ENCODE assay signal across 8 mouse cellular contexts in genomic region chr11:93884901-93885571, GRCm38 (mm10). TPM values are rescaled to one million over a fixed set of nuclear protein-coding genes. Genes with fewer than 3 reads are reported as not detected.
DNase-seq lines count a peak whose midpoint lies in the region; ATAC-seq and TF ChIP-seq lines count a peak whose summit lies in the region.

No protein-coding gene starts in this region.

- peak overlapping the region; percentile 86 for H3K9ac ChIP-seq in forebrain, postnatal 0 days
- H3K9ac ChIP-seq in hindbrain, embryonic 13.5 days, result peak overlapping the region; percentile 97

- ATAC-seq in forebrain, postnatal 0 days, result peak; percentile 37
- ATAC-seq in hindbrain, embryonic 13.5 days (ENCODE audit: low FRiP score), result peak; percentile 49

- TF ChIP-seq POLR2A in cerebellum, adult 2 months (IDR thresholded peaks at IDR 0.05; ENCODE audit: borderline replicate concordance, insufficient read depth, low read length), result peak; percentile 14

- under 1% methylated on average over 77 of the region's 81 CpGs for WGBS in cerebellum, adult 2 months
- WGBS in forebrain, postnatal 0 days, result under 1% methylated on average over 75 of the region's 81 CpGs
- WGBS in hindbrain, embryonic 13.5 days, result under 1% methylated on average over 71 of the region's 81 CpGs

- peak overlapping the region; percentile 95 for H3K4me3 ChIP-seq in cerebellum, adult 2 months (replicated peaks; ENCODE audit: insufficient read depth, low read depth, low read length)
- peak overlapping the region; percentile 88 for H3K4me3 ChIP-seq in forebrain, postnatal 0 days (ENCODE audit: low read depth, low read length)
- peak overlapping the region; percentile 97 for H3K4me3 ChIP-seq in hindbrain, embryonic 13.5 days

- peak overlapping the region; percentile 92 for H3K4me2 ChIP-seq in forebrain, postnatal 0 days (ENCODE audit: low read depth)
- peak overlapping the region; percentile 61 for H3K4me2 ChIP-seq in hindbrain, embryonic 13.5 days

- peak overlapping the region; percentile 43 for H3K27ac ChIP-seq in cerebellum, adult 2 months (ENCODE audit: insufficient read depth, low read length)
- H3K27ac ChIP-seq in forebrain, postnatal 0 days (ENCODE audit: low read depth, low read length), result peak overlapping the region; percentile 96
- peak overlapping the region; percentile 95 for H3K27ac ChIP-seq in hindbrain, embryonic 13.5 days

- TF ChIP-seq CTCF in cerebellum, adult 2 months (IDR thresholded peaks at IDR 0.05; ENCODE audit: borderline replicate concordance, insufficient read depth, low read depth, low read length), result no peak
- TF ChIP-seq CTCF in forebrain, postnatal 0 days (IDR thresholded peaks at IDR 0.05; ENCODE audit: low read depth), result peak; percentile 50

- peak; percentile 84 for DNase-seq in R1 (ENCODE audit: low read depth, low spot score)
- peak in 1 of 2 experiments; percentile 73 for DNase-seq in cerebellum, adult 2 months
- DNase-seq in forebrain, postnatal 0 days, result no peak
- peak; percentile 31 to 55 for DNase-seq in left cerebral cortex, adult 18-20 months (ENCODE audit: low spot score in 2 of 2)
- DNase-seq in lung, postnatal 36 days, result peak; percentile 66
- peak; percentile 41 for DNase-seq in right cerebral cortex, adult 2 months (ENCODE audit: low spot score in 2 of 2)
- DNase-seq in urinary bladder, postnatal 4 days (ENCODE audit: low spot score in 2 of 2), result peak; percentile 60

- H3K4me1 ChIP-seq in cerebellum, adult 2 months (ENCODE audit: control insufficient read depth, insufficient read depth, low read length), result peaks cover 7% of the 10 kb centered on the region; the same call in 1 of the 2 replicates
- H3K4me1 ChIP-seq in forebrain, postnatal 0 days (ENCODE audit: insufficient read depth), result peaks cover 13% of the 10 kb centered on the region
- peaks cover 40% of the 10 kb centered on the region for H3K4me1 ChIP-seq in hindbrain, embryonic 13.5 days (replicated peaks)

- H3K36me3 ChIP-seq in forebrain, postnatal 0 days (ENCODE audit: insufficient read depth), result peaks cover 10% of the 10 kb centered on the region
- peaks cover 13% of the 10 kb centered on the region for H3K36me3 ChIP-seq in hindbrain, embryonic 13.5 days

- no peaks in the 10 kb centered on the region for H3K27me3 ChIP-seq in cerebellum, adult 2 months (ENCODE audit: control insufficient read depth, insufficient read depth, low read length)
- no peaks in the 10 kb centered on the region for H3K27me3 ChIP-seq in forebrain, postnatal 0 days (ENCODE audit: insufficient read depth, low read length)
- H3K27me3 ChIP-seq in hindbrain, embryonic 13.5 days, result no peaks in the 10 kb centered on the region

- H3K9me3 ChIP-seq in forebrain, postnatal 0 days (ENCODE audit: low read length), result no peaks in the 10 kb centered on the region
- no peaks in the 10 kb centered on the region for H3K9me3 ChIP-seq in hindbrain, embryonic 13.5 days

RNA-seq across cellular contexts. Expression of gene Utp18, which starts 0.5 kb away (rescaled TPM):
- polyA plus RNA-seq in cerebellum, adult 2 months (2012; rRNA removed), result 12.9 and 13.1 TPM in 2 replicates
- 38.4 and 38.9 TPM in 2 replicates for total RNA-seq in forebrain, postnatal 0 days (2014; rRNA removed)
- 26.0 and 27.5 TPM in 2 replicates for polyA plus RNA-seq in forebrain, postnatal 0 days (2015; fragmentation: Nextera tagmentation; extraction: Ambion mirVana)
- 29.9 and 31.8 TPM in 2 replicates for polyA plus RNA-seq in hindbrain, embryonic 13.5 days (2015; fragmentation: Nextera tagmentation; extraction: Ambion mirVana)
- total RNA-seq in left cerebral cortex, adult 18-20 months (2021), result 10 to 100 TPM; 24.8 to 26.1 TPM

RNA-seq across cellular contexts. Expression of gene Mbtd1, which starts 0.6 kb away (rescaled TPM):
- 15.1 and 15.6 TPM in 2 replicates for polyA plus RNA-seq in cerebellum, adult 2 months (2012; rRNA removed)
- total RNA-seq in forebrain, postnatal 0 days (2014; rRNA removed), result 19.1 and 30.6 TPM in 2 replicates
- polyA plus RNA-seq in forebrain, postnatal 0 days (2015; fragmentation: Nextera tagmentation; extraction: Ambion mirVana), result 10.9 and 13.9 TPM in 2 replicates
- polyA plus RNA-seq in hindbrain, embryonic 13.5 days (2015; fragmentation: Nextera tagmentation; extraction: Ambion mirVana), result 34.5 and 34.8 TPM in 2 replicates
- 10 to 100 TPM; 28.4 to 38.7 TPM for total RNA-seq in left cerebral cortex, adult 18-20 months (2021)

Comparison
In these comparisons a context has a peak if more than half of its experiments do, and no peak if none do; other contexts are left out.
1. H3K27ac ChIP-seq: peak in every context shown above with its lines; median percentile 96 in forebrain, postnatal 0 days; 95 in hindbrain, embryonic 13.5 days; 43 in cerebellum, adult 2 months.